Mouse (Mus musculus): ENCODE measurements at regions not wholly inside any gene's neighbourhood (a gene's known extent, or its start where the extent isn't known, plus 50 kb on each side); places are given as distances from the start of the nearest gene placed in this dataset.

DNA sequence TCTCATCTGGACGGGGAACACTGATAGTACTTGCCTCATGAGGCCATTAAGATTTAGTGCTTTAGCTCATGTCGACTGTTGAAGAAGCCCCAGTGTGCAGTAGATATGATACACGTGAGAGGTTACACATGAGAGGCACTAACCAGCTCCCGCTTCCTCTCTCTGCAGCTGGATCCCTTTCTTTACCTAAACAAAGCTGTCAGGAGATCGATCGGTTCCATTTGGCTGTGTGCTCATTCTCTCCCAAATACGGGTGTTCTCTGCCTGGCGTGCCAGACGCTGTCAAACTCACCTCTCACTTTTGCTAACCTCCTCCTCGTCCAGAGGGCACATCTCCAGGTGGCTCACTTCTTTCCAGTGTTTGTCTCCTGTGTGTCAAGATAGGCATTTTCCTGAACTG, 139.3 kb upstream of the Smlr1 start:
- 67% methylated on average over 10 of the region's 10 CpGs for WGBS
- DNase-seq (ENCODE audit: low spot score) (no peak), ATAC-seq (no peak)
- Histone ChIP-seq H3K4me2 (ENCODE audit: low read depth, low read length) (no peak overlapping the region), H3K4me1 (ENCODE audit: insufficient read depth, low read length) (no peaks in the 10 kb centered on the region; the same call in 1 of the 2 replicates), H3K9ac (replicated peaks; ENCODE audit: low read length) (no peak overlapping the region), H3K4me3 (ENCODE audit: low read length) (no peak overlapping the region), H3K27me3 (ENCODE audit: insufficient read depth, low read length) (no peaks in the 10 kb centered on the region), H3K36me3 (ENCODE audit: insufficient read depth, low read length) (no peaks in the 10 kb centered on the region), H3K27ac (no peak overlapping the region), H3K9me3 (ENCODE audit: low read length) (no peaks in the 10 kb centered on the region)
- TF ChIP-seq CTCF (IDR thresholded peaks at IDR 0.05; ENCODE audit: low read depth): no peak

DNA sequence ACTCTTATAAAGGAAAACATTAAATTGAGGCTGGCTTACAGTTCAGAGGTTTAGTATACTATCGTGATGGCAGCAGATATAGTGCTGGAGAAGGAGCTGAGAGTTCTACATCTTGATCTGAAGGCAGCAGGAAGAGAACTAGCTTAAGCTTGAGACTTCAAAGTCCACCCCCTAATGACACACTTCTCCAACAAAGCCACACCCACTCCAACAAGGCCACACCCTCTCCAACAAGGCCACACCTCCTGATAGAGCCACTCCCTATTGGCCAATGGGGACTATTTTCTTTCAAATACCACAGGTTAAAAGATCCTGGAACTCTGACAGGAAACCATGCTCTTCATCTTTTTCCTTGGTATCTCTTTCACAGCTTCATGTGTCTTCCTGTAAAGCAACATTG, 134.0 kb upstream of the Smlr1 start:
- no peak for TF ChIP-seq CTCF (IDR thresholded peaks at IDR 0.05; ENCODE audit: low read depth)
- no peak for DNase-seq (ENCODE audit: low spot score)
- H3K4me3 ChIP-seq (ENCODE audit: low read length): no peak overlapping the region
- no peak overlapping the region for H3K4me2 ChIP-seq (ENCODE audit: low read depth, low read length)
- 85% methylated on average over 1 of the region's 1 CpGs for WGBS
- H3K27me3 ChIP-seq (ENCODE audit: insufficient read depth, low read length): no peaks in the 10 kb centered on the region
- no peaks in the 10 kb centered on the region for H3K9me3 ChIP-seq (ENCODE audit: low read length)
- no peak overlapping the region for H3K27ac ChIP-seq
- H3K9ac ChIP-seq (replicated peaks; ENCODE audit: low read length): no peak overlapping the region
- no peaks in the 10 kb centered on the region for H3K4me1 ChIP-seq (ENCODE audit: insufficient read depth, low read length)
- H3K36me3 ChIP-seq (ENCODE audit: insufficient read depth, low read length): no peaks in the 10 kb centered on the region
- ATAC-seq: no peak

- ATAC-seq (no peak), DNase-seq (ENCODE audit: low spot score) (no peak)
- no peak overlapping the region for H3K4me2 ChIP-seq (ENCODE audit: low read depth, low read length)
- H3K27ac ChIP-seq: no peak overlapping the region
- H3K9me3 ChIP-seq (ENCODE audit: low read length): no peaks in the 10 kb centered on the region
- no peaks in the 10 kb centered on the region for H3K4me1 ChIP-seq (ENCODE audit: insufficient read depth, low read length)
- no peak overlapping the region for H3K9ac ChIP-seq (replicated peaks; ENCODE audit: low read length)
- WGBS: 74% methylated on average over 16 of the region's 16 CpGs
- H3K36me3 ChIP-seq (ENCODE audit: insufficient read depth, low read length): no peaks in the 10 kb centered on the region
- no peaks in the 10 kb centered on the region for H3K27me3 ChIP-seq (ENCODE audit: insufficient read depth, low read length)
- H3K4me3 ChIP-seq (ENCODE audit: low read length): no peak overlapping the region
- TF ChIP-seq CTCF (IDR thresholded peaks at IDR 0.05; ENCODE audit: low read depth): no peak
These were observed 116.9 kb upstream of the Smlr1 start for GRCm38 (mm10) chr10:25652742-25653563.

DNA sequence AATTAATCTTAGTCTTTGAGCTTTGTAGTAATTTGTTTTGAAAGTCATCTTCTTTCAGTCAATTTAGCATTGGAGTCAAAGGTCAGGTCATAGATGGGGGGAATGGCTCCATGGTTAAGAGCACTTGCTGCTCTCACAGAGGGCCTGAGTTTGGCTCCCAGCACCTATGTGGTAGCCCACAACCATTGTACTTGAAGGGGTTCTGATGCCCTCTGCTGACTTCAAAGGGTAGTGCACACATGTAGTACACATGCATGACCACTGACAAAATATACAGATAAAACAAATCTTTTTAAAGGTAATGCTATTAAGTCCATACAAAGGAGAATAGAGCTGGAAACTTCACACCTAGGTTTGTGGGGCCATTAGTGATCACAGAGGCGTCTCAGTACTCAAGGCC, 111.7 kb upstream of the Smlr1 start:
- TF ChIP-seq CTCF (IDR thresholded peaks at IDR 0.05; ENCODE audit: low read depth): no peak
- no peaks in the 10 kb centered on the region for H3K27me3 ChIP-seq (ENCODE audit: insufficient read depth, low read length)
- 83% methylated on average over 1 of the region's 1 CpGs for WGBS
- no peak overlapping the region for H3K27ac ChIP-seq
- H3K36me3 ChIP-seq (ENCODE audit: insufficient read depth, low read length): no peaks in the 10 kb centered on the region
- no peaks in the 10 kb centered on the region for H3K9me3 ChIP-seq (ENCODE audit: low read length)
- no peak for DNase-seq (ENCODE audit: low spot score)
- H3K4me2 ChIP-seq (ENCODE audit: low read depth, low read length): no peak overlapping the region
- no peak overlapping the region for H3K4me3 ChIP-seq (ENCODE audit: low read length)
- H3K9ac ChIP-seq (replicated peaks; ENCODE audit: low read length): no peak overlapping the region
- no peak for ATAC-seq
- H3K4me1 ChIP-seq (ENCODE audit: insufficient read depth, low read length): no peaks in the 10 kb centered on the region

GRCm38 (mm10) chr10:25643518-25643993, 107.5 kb upstream of the Smlr1 start:
- H3K9me3 ChIP-seq (ENCODE audit: low read length): no peaks in the 10 kb centered on the region
- H3K27ac ChIP-seq: no peak overlapping the region
- no peak overlapping the region for H3K4me3 ChIP-seq (ENCODE audit: low read length)
- H3K4me1 ChIP-seq (ENCODE audit: insufficient read depth, low read length): no peaks in the 10 kb centered on the region
- 59% methylated on average over 3 of the region's 3 CpGs for WGBS
- DNase-seq (ENCODE audit: low spot score) (peak; percentile 35), ATAC-seq (no peak)
- H3K4me2 ChIP-seq (ENCODE audit: low read depth, low read length): no peak overlapping the region
- H3K36me3 ChIP-seq (ENCODE audit: insufficient read depth, low read length): no peaks in the 10 kb centered on the region
- no peak overlapping the region for H3K9ac ChIP-seq (replicated peaks; ENCODE audit: low read length)
- H3K27me3 ChIP-seq (ENCODE audit: insufficient read depth, low read length): no peaks in the 10 kb centered on the region
- no peak for TF ChIP-seq CTCF (IDR thresholded peaks at IDR 0.05; ENCODE audit: low read depth)

- 74% methylated on average over 9 of the region's 9 CpGs for WGBS
- Histone ChIP-seq H3K9ac (replicated peaks; ENCODE audit: low read length) (no peak overlapping the region), H3K27ac (no peak overlapping the region), H3K27me3 (ENCODE audit: insufficient read depth, low read length) (no peaks in the 10 kb centered on the region), H3K9me3 (ENCODE audit: low read length) (no peaks in the 10 kb centered on the region), H3K36me3 (ENCODE audit: insufficient read depth, low read length) (no peaks in the 10 kb centered on the region), H3K4me3 (ENCODE audit: low read length) (no peak overlapping the region), H3K4me1 (ENCODE audit: insufficient read depth, low read length) (no peaks in the 10 kb centered on the region), H3K4me2 (ENCODE audit: low read depth, low read length) (no peak overlapping the region)
- DNase-seq (ENCODE audit: low spot score) (peak; percentile 31), ATAC-seq (no peak)
- TF ChIP-seq CTCF (IDR thresholded peaks at IDR 0.05; ENCODE audit: low read depth): no peak
These were observed 106.1 kb upstream of the Smlr1 start for GRCm38 (mm10) chr10:25642079-25642696.
